Mouse (Mus musculus) kidney, adult 2 months (tissue): Measurements from ENCODE around the gene Tsen2. TPM values are rescaled to one million over a fixed set of nuclear protein-coding genes. Genes with fewer than 3 reads are reported as not detected.

ENCODE experiments used
- DNase-seq: peaks from one replicate; pipeline ENCODE4 v3.0.0; 2021
- H3K27ac ChIP-seq: fragments of 200-500 bp; 2 replicates; pipeline ENCODE4 v1.5.1; 2012; ENCODE audit warnings: low read depth, low read length, control low read depth, inconsistent platforms; ENCODE audit not compliant: insufficient read depth
- H3K27me3 ChIP-seq: fragments of 200-500 bp; replicated peaks from 2 replicates; pipeline ENCODE4 v1.6.1; 2012; ENCODE audit warnings: mild to moderate bottlenecking, moderate library complexity, low read length, inconsistent platforms; ENCODE audit not compliant: control insufficient read depth, insufficient read depth
- H3K36me3 ChIP-seq: fragments of 200-500 bp; 2 replicates; pipeline ENCODE4 v1.6.1; 2012; ENCODE audit warnings: mild to moderate bottlenecking, moderate library complexity, low read length, inconsistent platforms; ENCODE audit not compliant: control insufficient read depth, insufficient read depth
- H3K4me1 ChIP-seq: fragments of 200-500 bp; 2 replicates; pipeline ENCODE4 v1.6.1; 2011; ENCODE audit warnings: low read length; ENCODE audit not compliant: control insufficient read depth, insufficient read depth
- H3K4me3 ChIP-seq: fragments of 200-500 bp; 2 replicates; pipeline ENCODE4 v1.5.1; 2011; ENCODE audit warnings: mild to moderate bottlenecking, low read depth, low read length, control low read depth; ENCODE audit not compliant: insufficient read depth
- CTCF ChIP-seq: fragments of 200-500 bp; conservative IDR thresholded peaks from 2 replicates; pipeline ENCODE4 v1.5.1; 2011; ENCODE audit warnings: low read depth, mild to moderate bottlenecking, control low read depth, low read length, moderate library complexity, mixed read lengths; ENCODE audit not compliant: insufficient read depth, insufficient read length
- POLR2A ChIP-seq: fragments of 200-500 bp; IDR thresholded peaks from one replicate; pipeline ENCODE4 v1.6.1; 2011; ENCODE audit warnings: low read depth, low read length, control low read depth
- WGBS: fragments of 180-500 bp; shearing (Covaris S2); methylation state at CpG from one replicate; pipeline ENCODE4 v1.1.7; 2018; 5-methylcytosine and 5-hydroxymethylcytosine counted together
- polyA plus RNA-seq: library from polyadenylated mRNA; depleted of rRNA; stranded (reverse); fragments of >200 nt; gene quantifications from 2 replicates; pipeline ENCODE4 v1.2.3, GENCODE M21; 2012

The Tsen2 gene
- polyA plus RNA-seq, 1 experiment, result 4.8 TPM

GRCm38 (mm10) chr6:115582328-115583115, 38.1 kb downstream of the Tsen2 start:
- no peaks in the 10 kb centered on the region for H3K4me1 ChIP-seq
- no peaks in the 10 kb centered on the region for H3K27me3 ChIP-seq
- TF ChIP-seq POLR2A (no peak), CTCF (no peak)
- no peak overlapping the region for H3K27ac ChIP-seq
- WGBS, result 78% methylated on average over 10 of the region's 10 CpGs
- no peak for DNase-seq
- no peaks in the 10 kb centered on the region for H3K36me3 ChIP-seq
- no peak overlapping the region for H3K4me3 ChIP-seq

GRCm38 (mm10) chr6:115583430-115584125, 39.1 kb downstream of the Tsen2 start:
- WGBS, result 75% methylated on average over 6 of the region's 6 CpGs
- Histone ChIP-seq H3K4me1 (no peaks in the 10 kb centered on the region), H3K4me3 (no peak overlapping the region), H3K27ac (no peak overlapping the region), H3K27me3 (no peaks in the 10 kb centered on the region), H3K36me3 (no peaks in the 10 kb centered on the region)
- TF ChIP-seq CTCF (no peak), POLR2A (no peak)
- DNase-seq, result no peak

- peak; percentile 77 for DNase-seq
- no peaks in the 10 kb centered on the region for H3K4me1 ChIP-seq
- no peak overlapping the region for H3K27ac ChIP-seq
- TF ChIP-seq CTCF (peak; percentile 46), POLR2A (no peak)
- no peaks in the 10 kb centered on the region for H3K36me3 ChIP-seq
- 55% methylated on average over 3 of the region's 3 CpGs for WGBS
- H3K4me3 ChIP-seq, result no peak overlapping the region
- no peaks in the 10 kb centered on the region for H3K27me3 ChIP-seq
Observed at GRCm38 (mm10) chr6:115584176-115584575, 39.7 kb downstream of the Tsen2 start.

- 83% methylated on average over 10 of the region's 10 CpGs for WGBS
Observed at GRCm38 (mm10) chr6:115586321-115586720, 41.9 kb downstream of the Tsen2 start.

GRCm38 (mm10) chr6:115591692-115592359, 47.4 kb downstream of the Tsen2 start:
- Histone ChIP-seq H3K4me3 (peak overlapping the region; percentile 26), H3K27ac (no peak overlapping the region), H3K4me1 (peaks cover 8% of the 10 kb centered on the region; the same call in 1 of the 2 replicates), H3K36me3 (no peaks in the 10 kb centered on the region), H3K27me3 (no peaks in the 10 kb centered on the region)
- DNase-seq, result no peak
- WGBS, result 51% methylated on average over 19 of the region's 19 CpGs
- no peak for TF ChIP-seq POLR2A
- TF ChIP-seq CTCF, result no peak

More at GRCm38 (mm10) chr6:115586321-115586720, 41.9 kb downstream of the Tsen2 start:
- no peak for DNase-seq
- Histone ChIP-seq H3K4me3 (no peak overlapping the region), H3K4me1 (no peaks in the 10 kb centered on the region), H3K27me3 (no peaks in the 10 kb centered on the region), H3K36me3 (no peaks in the 10 kb centered on the region), H3K27ac (no peak overlapping the region)
- TF ChIP-seq CTCF, result no peak
- no peak for TF ChIP-seq POLR2A

GRCm38 (mm10) chr6:115592458-115592857, 48.0 kb downstream of the Tsen2 start, which contains the start of gene Mkrn2os:
Mkrn2os (minus strand) TSS chr6:115592576.
- peak; percentile 88 for DNase-seq
- H3K36me3 ChIP-seq, result no peaks in the 10 kb centered on the region
- peaks cover 8% of the 10 kb centered on the region; the same call in 1 of the 2 replicates for H3K4me1 ChIP-seq
- no peaks in the 10 kb centered on the region for H3K27me3 ChIP-seq
- TF ChIP-seq CTCF (no peak), POLR2A (no peak)
- no peak within 1 kb of the TSS for H3K27ac ChIP-seq
- peak within 1 kb of the TSS; percentile 26 for H3K4me3 ChIP-seq
- WGBS, result 28% methylated on average over 5 of the region's 5 CpGs

GRCm38 (mm10) chr6:115593252-115593651, 48.8 kb downstream of the Tsen2 start:
- WGBS, result 73% methylated on average over 4 of the region's 4 CpGs
- Histone ChIP-seq H3K27me3 (no peaks in the 10 kb centered on the region), H3K27ac (no peak overlapping the region), H3K4me1 (peaks cover 8% of the 10 kb centered on the region; the same call in 1 of the 2 replicates), H3K4me3 (no peak overlapping the region), H3K36me3 (no peaks in the 10 kb centered on the region)
- no peak for TF ChIP-seq CTCF
- no peak for TF ChIP-seq POLR2A
- no peak for DNase-seq
